Mouse (Mus musculus) megakaryocyte, embryonic 14.5 days (primary cell): Measurements from ENCODE around the gene Klhdc7b. TPM values are rescaled to one million over a fixed set of nuclear protein-coding genes. Genes with fewer than 3 reads are reported as not detected.

Experiments used
- H3K27me3 ChIP-seq: replicated peaks from 2 replicates; pipeline ENCODE3; 2012; ENCODE audit warnings: inconsistent platforms
- H3K36me3 ChIP-seq: replicated peaks from 2 replicates; pipeline ENCODE3; 2012; ENCODE audit warnings: low read length, inconsistent platforms, mixed read lengths
- H3K4me1 ChIP-seq: 2 replicates; pipeline ENCODE4 v1.6.1; 2012; ENCODE audit warnings: inconsistent platforms
- H3K4me3 ChIP-seq: replicated peaks from 2 replicates; pipeline ENCODE3; 2012; ENCODE audit warnings: moderate library complexity, mild to moderate bottlenecking, inconsistent platforms
- H3K9me3 ChIP-seq: 2 replicates; pipeline ENCODE4 v1.6.1; 2012; ENCODE audit warnings: inconsistent platforms
- FLI1 ChIP-seq: IDR thresholded peaks from 2 replicates; pipeline ENCODE4 v1.6.1; 2012; ENCODE audit warnings: low read length, inconsistent platforms, mixed read lengths
- GATA1 ChIP-seq: IDR thresholded peaks from 3 replicates; pipeline ENCODE4 v1.6.1; 2012; ENCODE audit warnings: mixed read lengths, low read length, inconsistent platforms, borderline replicate concordance
- polyA plus RNA-seq: library from polyadenylated mRNA; stranded (reverse); fragments of >175 nt; gene quantifications from 2 replicates; pipeline ENCODE4 v1.2.3, GENCODE M21; 2012; ENCODE audit warnings: low replicate concordance; ENCODE audit not compliant: insufficient read depth

Klhdc7b gene
- polyA plus RNA-seq, 1 experiment: 0.07 TPM

DNA sequence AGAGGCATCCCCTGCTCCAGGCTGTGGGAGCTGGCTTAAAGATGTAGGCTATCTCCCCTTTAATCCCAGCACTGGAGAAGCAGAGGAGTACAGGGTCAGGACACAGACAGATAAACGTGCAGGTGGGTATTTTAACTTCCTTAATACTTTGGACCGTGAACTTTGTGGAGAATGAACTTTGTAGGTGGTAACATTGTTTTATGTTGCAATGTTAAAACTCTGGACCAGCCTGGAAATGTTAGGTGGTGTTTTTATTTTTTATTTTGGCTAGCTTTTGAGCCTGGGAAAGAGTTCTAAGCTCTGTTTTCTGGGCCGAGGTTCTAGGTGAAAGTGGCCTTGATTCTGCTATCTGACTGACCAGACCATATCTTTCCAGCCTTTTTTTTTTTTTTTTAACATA lies 46.6 kb downstream of the Klhdc7b start:
- Histone ChIP-seq H3K4me1 (peaks cover 48% of the 10 kb centered on the region), H3K4me3 (no peak overlapping the region), H3K9me3 (peaks cover 7% of the 10 kb centered on the region), H3K27me3 (peaks cover 4% of the 10 kb centered on the region), H3K36me3 (peaks cover 21% of the 10 kb centered on the region)
- TF ChIP-seq FLI1: no peak
- no peak for TF ChIP-seq GATA1

DNA sequence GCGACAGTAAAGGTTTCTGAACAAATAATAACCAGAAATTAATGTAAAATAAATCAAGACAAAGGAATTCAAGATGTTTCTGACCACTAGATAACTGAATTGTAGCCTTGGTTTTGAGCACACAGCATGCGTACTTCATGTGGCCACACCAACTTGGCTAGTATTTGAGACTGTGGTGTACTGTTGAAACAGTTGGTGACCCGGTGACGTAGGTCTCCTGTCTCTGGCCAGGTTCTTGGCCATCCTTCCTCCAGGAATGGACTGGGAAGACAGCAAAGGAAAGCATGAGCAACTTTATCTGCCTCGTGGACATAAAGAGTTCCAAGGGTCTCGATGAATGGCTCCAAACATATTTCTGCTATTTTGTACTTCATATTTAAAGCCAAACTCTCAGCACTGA lies 47.1 kb downstream of the Klhdc7b start:
- Histone ChIP-seq H3K27me3 (peaks cover 4% of the 10 kb centered on the region), H3K4me1 (peaks cover 48% of the 10 kb centered on the region), H3K36me3 (peaks cover 15% of the 10 kb centered on the region), H3K9me3 (peaks cover 7% of the 10 kb centered on the region), H3K4me3 (no peak overlapping the region)
- no peak for TF ChIP-seq GATA1
- TF ChIP-seq FLI1: no peak

DNA sequence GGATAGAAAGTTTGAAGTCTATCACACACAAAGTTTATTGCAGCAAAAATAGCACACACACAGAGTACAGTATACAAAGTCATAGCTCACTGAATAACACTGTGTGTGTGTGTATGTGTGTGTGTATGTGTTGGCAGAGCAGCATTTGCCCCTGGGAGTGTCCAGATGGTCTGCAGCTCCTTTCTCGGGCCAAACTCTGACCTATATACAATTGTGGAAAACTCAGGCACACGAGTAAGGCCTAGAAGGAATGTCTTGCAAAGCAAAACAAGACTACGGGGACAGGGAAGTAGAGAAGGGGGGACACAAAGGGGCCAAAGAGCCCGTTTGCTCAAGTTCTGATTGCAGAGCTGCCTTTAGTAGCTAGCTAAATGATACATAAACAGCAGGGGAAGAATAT lies 48.2 kb downstream of the Klhdc7b start:
- H3K27me3 ChIP-seq: peaks cover 4% of the 10 kb centered on the region
- H3K4me3 ChIP-seq: no peak overlapping the region
- H3K4me1 ChIP-seq: peaks cover 46% of the 10 kb centered on the region
- peaks cover 7% of the 10 kb centered on the region for H3K9me3 ChIP-seq
- peaks cover 4% of the 10 kb centered on the region for H3K36me3 ChIP-seq
- TF ChIP-seq FLI1: no peak
- no peak for TF ChIP-seq GATA1

DNA sequence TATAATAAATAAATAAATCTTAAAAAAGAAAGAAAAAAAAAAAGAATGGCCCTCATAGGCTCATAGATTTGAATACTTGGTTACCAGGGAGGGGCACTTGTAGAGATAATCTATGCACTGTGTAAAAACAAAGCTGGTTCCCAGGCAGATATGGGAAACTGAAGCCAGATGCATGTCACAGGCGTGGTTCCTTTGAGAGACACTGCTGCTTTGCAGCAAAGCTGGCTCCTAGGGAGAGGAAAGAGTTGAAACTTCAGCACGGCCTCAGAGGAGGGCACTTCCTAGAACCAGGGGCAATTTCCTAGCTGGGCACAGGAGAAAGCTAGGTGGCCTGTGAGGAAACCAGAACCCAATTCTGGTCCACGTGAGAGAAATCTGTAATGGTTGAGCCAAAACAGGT lies 49.4 kb downstream of the Klhdc7b start:
- Histone ChIP-seq H3K36me3 (no peaks in the 10 kb centered on the region), H3K27me3 (peaks cover 10% of the 10 kb centered on the region), H3K4me1 (peaks cover 34% of the 10 kb centered on the region; the same call in 1 of the 2 replicates), H3K9me3 (peaks cover 10% of the 10 kb centered on the region), H3K4me3 (no peak overlapping the region)
- TF ChIP-seq FLI1: no peak
- no peak for TF ChIP-seq GATA1

DNA sequence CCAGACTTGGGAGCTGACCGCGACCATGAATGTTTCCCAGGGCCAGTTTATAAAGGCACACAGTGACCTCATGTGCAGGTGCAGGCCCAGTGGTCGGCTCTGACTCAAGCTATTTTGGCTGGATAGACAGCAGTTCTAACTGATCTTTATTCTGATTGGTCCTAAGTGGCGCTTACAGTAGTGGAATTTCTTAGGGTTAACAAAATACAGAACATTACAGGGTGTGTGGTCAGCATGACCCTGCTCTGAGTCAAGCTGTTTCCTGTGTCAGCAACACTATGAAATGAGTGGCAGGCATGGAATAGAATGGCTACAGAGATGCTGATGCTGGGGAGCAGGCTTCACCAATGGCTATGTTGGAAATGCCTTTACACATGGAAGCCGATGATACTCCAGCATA lies 51.2 kb downstream of the Klhdc7b start:
- TF ChIP-seq GATA1 (no peak), FLI1 (no peak)
- Histone ChIP-seq H3K9me3 (peaks cover 20% of the 10 kb centered on the region), H3K27me3 (peaks cover 14% of the 10 kb centered on the region), H3K4me1 (peaks cover 26% of the 10 kb centered on the region; the same call in 1 of the 2 replicates), H3K36me3 (no peaks in the 10 kb centered on the region), H3K4me3 (no peak overlapping the region)

Other genes with a start within 250 kb of the Klhdc7b start
- not detected in 2 replicates for gene Mapk12, start 244.2 kb upstream of the Klhdc7b start, polyA plus RNA-seq
- gene Mapk11, start 235.3 kb upstream of the Klhdc7b start, polyA plus RNA-seq: 0.29 TPM in 1 of 2 replicates, not detected in the other
- 71.6 and 100 TPM in 2 replicates for gene Plxnb2, start 204.1 kb upstream of the Klhdc7b start, polyA plus RNA-seq
- 3.6 and 10.0 TPM in 2 replicates for gene Dennd6b, start 188.4 kb upstream of the Klhdc7b start, polyA plus RNA-seq
- 20.7 and 31.2 TPM in 2 replicates for gene Ppp6r2, start 173.4 kb upstream of the Klhdc7b start, polyA plus RNA-seq
- 171 and 172 TPM in 2 replicates for gene Sbf1, start 69.6 kb upstream of the Klhdc7b start, polyA plus RNA-seq
- 4.0 TPM in 1 of 2 replicates, not detected in the other for gene Adm2, start 62.2 kb upstream of the Klhdc7b start, polyA plus RNA-seq
- not detected in 2 replicates for gene Miox, start 50.5 kb upstream of the Klhdc7b start, polyA plus RNA-seq
- 65.0 and 111 TPM in 2 replicates for gene Lmf2, start 29.3 kb upstream of the Klhdc7b start, polyA plus RNA-seq
- gene Ncaph2, start 29.2 kb upstream of the Klhdc7b start, polyA plus RNA-seq: 21.9 and 44.6 TPM in 2 replicates
- gene Sco2, start 11.1 kb upstream of the Klhdc7b start, polyA plus RNA-seq: 47.2 and 56.7 TPM in 2 replicates
- 0.41 and 6.8 TPM in 2 replicates for gene Tymp, start 7.9 kb upstream of the Klhdc7b start, polyA plus RNA-seq
- 16.5 and 19.6 TPM in 2 replicates for gene Odf3b, start 5.6 kb upstream of the Klhdc7b start, polyA plus RNA-seq
- gene Syce3, start 25.6 kb downstream of the Klhdc7b start, polyA plus RNA-seq: not detected in 2 replicates
- 0.31 TPM in 1 of 2 replicates, not detected in the other for gene Cpt1b, start 40.9 kb downstream of the Klhdc7b start, polyA plus RNA-seq
- not detected in 2 replicates for gene C730034F03Rik, start 44.7 kb downstream of the Klhdc7b start, polyA plus RNA-seq
- gene Gm44502, start 44.8 kb downstream of the Klhdc7b start, polyA plus RNA-seq: 0.13 and 0.50 TPM in 2 replicates
- gene Chkb, start 45.0 kb downstream of the Klhdc7b start, polyA plus RNA-seq: 27.6 and 63.0 TPM in 2 replicates
- not detected in 2 replicates for gene Mapk8ip2, start 69.0 kb downstream of the Klhdc7b start, polyA plus RNA-seq
- gene Arsa, start 92.5 kb downstream of the Klhdc7b start, polyA plus RNA-seq: 82.1 and 91.3 TPM in 2 replicates
- gene Shank3, start 114.7 kb downstream of the Klhdc7b start, polyA plus RNA-seq: 37.4 and 85.0 TPM in 2 replicates
- 0.49 and 3.0 TPM in 2 replicates for gene Acr, start 183.4 kb downstream of the Klhdc7b start, polyA plus RNA-seq
- gene Rabl2, start 207.0 kb downstream of the Klhdc7b start, polyA plus RNA-seq: 15.1 TPM in 1 of 2 replicates, not detected in the other